Mouse (Mus musculus): ENCODE measurements at regions not wholly inside any gene's neighbourhood (a gene's known extent, or its start where the extent isn't known, plus 50 kb on each side); places are given as distances from the start of the nearest gene placed in this dataset.

DNA sequence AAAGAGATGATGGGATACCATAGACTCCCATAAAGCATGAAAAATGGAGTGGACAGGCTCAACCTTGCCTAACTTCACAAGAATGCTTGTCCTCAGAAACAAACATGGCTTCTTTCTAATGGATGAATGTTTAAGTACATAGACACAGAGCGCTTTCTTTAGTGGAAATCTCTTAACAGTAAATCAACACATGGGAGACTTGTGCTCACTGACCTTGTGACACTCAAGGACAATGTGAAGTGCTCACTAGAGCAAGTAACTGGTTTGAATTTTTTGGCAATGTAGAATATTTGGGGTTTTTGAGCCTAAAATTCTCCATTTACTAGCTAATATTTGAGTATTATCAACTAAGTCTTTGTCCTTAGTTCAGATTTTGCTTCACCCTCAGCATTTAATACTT, 88.0 kb downstream of the Tent5c start:
- H3K4me1 ChIP-seq (ENCODE audit: control insufficient read depth, insufficient read depth, low read length) = no peaks in the 10 kb centered on the region
- no peaks in the 10 kb centered on the region for H3K9me3 ChIP-seq (ENCODE audit: control insufficient read depth, low read length)
- WGBS = 96% methylated on average over 1 of the region's 1 CpGs
- no peak for ATAC-seq (ENCODE audit: low read depth)
- no peak overlapping the region for H3K4me2 ChIP-seq (ENCODE audit: low read depth, low read length)
- no peak overlapping the region for H3K27ac ChIP-seq (replicated peaks; ENCODE audit: low read depth, low read length)
- H3K36me3 ChIP-seq (ENCODE audit: control insufficient read depth, insufficient read depth, low read length) = no peaks in the 10 kb centered on the region
- no peak overlapping the region for H3K4me3 ChIP-seq (ENCODE audit: low read depth, low read length)
- no peaks in the 10 kb centered on the region for H3K27me3 ChIP-seq (replicated peaks; ENCODE audit: control insufficient read depth, insufficient read depth, low read length)
- no peak overlapping the region for H3K9ac ChIP-seq (ENCODE audit: low read depth, low read length)
- DNase-seq (ENCODE audit: low spot score) = no peak

- 85% methylated on average over 3 of the region's 3 CpGs for WGBS
- DNase-seq (ENCODE audit: low spot score) = no peak
- no peaks in the 10 kb centered on the region for H3K27me3 ChIP-seq (replicated peaks; ENCODE audit: control insufficient read depth, insufficient read depth, low read length)
Observed at GRCm38 (mm10) chr3:100397491-100397890, 91.6 kb downstream of the Tent5c start.

GRCm38 (mm10) chr3:100394911-100395604, 94.1 kb downstream of the Tent5c start:
- H3K9ac ChIP-seq (ENCODE audit: low read depth, low read length) = no peak overlapping the region
- H3K27ac ChIP-seq (replicated peaks; ENCODE audit: low read depth, low read length) = peak overlapping the region; percentile 75
- peaks cover 19% of the 10 kb centered on the region for H3K4me1 ChIP-seq (ENCODE audit: control insufficient read depth, insufficient read depth, low read length)
- H3K36me3 ChIP-seq (ENCODE audit: control insufficient read depth, insufficient read depth, low read length) = no peaks in the 10 kb centered on the region
- DNase-seq (ENCODE audit: low spot score) = peak; percentile 83
- 20% methylated on average over 9 of the region's 9 CpGs for WGBS
- no peak overlapping the region for H3K4me3 ChIP-seq (ENCODE audit: low read depth, low read length)
- ATAC-seq (ENCODE audit: low read depth) = peak; percentile 77
- H3K9me3 ChIP-seq (ENCODE audit: control insufficient read depth, low read length) = no peaks in the 10 kb centered on the region
- peak overlapping the region; percentile 23; the same call in 1 of the 2 replicates for H3K4me2 ChIP-seq (ENCODE audit: low read depth, low read length)
- no peaks in the 10 kb centered on the region for H3K27me3 ChIP-seq (replicated peaks; ENCODE audit: control insufficient read depth, insufficient read depth, low read length)

More at GRCm38 (mm10) chr3:100397491-100397890, 91.6 kb downstream of the Tent5c start:
- Histone ChIP-seq H3K27ac (replicated peaks; ENCODE audit: low read depth, low read length) (no peak overlapping the region), H3K36me3 (ENCODE audit: control insufficient read depth, insufficient read depth, low read length) (no peaks in the 10 kb centered on the region), H3K9ac (ENCODE audit: low read depth, low read length) (no peak overlapping the region), H3K9me3 (ENCODE audit: control insufficient read depth, low read length) (no peaks in the 10 kb centered on the region), H3K4me3 (ENCODE audit: low read depth, low read length) (no peak overlapping the region), H3K4me2 (ENCODE audit: low read depth, low read length) (no peak overlapping the region), H3K4me1 (ENCODE audit: control insufficient read depth, insufficient read depth, low read length) (peaks cover 19% of the 10 kb centered on the region)
- no peak for ATAC-seq (ENCODE audit: low read depth)

DNA sequence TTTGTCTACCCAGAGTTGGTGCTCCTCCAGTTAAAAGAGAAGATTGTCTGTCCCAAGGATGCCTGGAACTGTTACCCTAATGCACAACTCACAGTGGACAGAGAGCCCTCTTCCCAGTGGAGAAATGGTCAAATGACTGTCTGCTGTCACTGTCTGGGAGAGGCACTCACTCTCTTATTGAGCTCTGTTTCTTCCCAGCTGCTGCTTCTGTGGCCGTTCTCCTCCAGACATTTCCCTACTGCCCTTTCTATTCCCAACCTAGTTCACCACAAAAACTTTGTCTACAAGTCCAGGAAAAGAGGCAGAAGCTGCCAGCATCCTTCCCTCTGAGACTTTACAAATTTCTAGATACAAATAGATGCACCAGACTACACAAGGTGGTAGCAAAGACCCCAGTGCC, 95.2 kb downstream of the Tent5c start:
- DNase-seq (ENCODE audit: low spot score) (no peak), ATAC-seq (ENCODE audit: low read depth) (no peak)
- H3K9ac ChIP-seq (ENCODE audit: low read depth, low read length) = no peak overlapping the region
- 63% methylated on average over 1 of the region's 1 CpGs for WGBS
- H3K27ac ChIP-seq (replicated peaks; ENCODE audit: low read depth, low read length) = no peak overlapping the region
- H3K27me3 ChIP-seq (replicated peaks; ENCODE audit: control insufficient read depth, insufficient read depth, low read length) = no peaks in the 10 kb centered on the region
- H3K9me3 ChIP-seq (ENCODE audit: control insufficient read depth, low read length) = no peaks in the 10 kb centered on the region
- H3K4me3 ChIP-seq (ENCODE audit: low read depth, low read length) = no peak overlapping the region
- H3K4me1 ChIP-seq (ENCODE audit: control insufficient read depth, insufficient read depth, low read length) = peaks cover 19% of the 10 kb centered on the region
- no peak overlapping the region for H3K4me2 ChIP-seq (ENCODE audit: low read depth, low read length)
- no peaks in the 10 kb centered on the region for H3K36me3 ChIP-seq (ENCODE audit: control insufficient read depth, insufficient read depth, low read length)

DNA sequence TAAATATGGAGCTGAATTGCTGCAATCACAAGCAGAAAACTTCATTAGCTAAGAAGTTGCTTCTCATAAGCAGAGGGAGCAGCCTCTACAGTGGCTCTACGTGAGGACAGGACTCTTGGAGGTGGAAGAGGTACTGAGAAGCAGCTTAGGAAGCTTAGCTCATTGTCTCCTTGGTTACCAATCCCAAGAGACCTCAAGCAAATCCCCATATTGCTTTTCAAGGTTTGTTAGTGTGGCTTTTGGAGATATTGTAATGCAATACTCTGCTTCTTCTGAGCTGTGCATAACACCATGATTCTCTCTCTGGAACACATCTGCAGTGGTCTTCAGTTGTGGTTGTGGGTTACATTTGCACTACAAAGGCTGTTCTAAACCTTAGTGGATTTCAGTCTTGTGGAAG, 106.9 kb downstream of the Tent5c start:
- no peak overlapping the region for H3K9ac ChIP-seq (ENCODE audit: low read depth, low read length)
- H3K4me2 ChIP-seq (ENCODE audit: low read depth, low read length) = no peak overlapping the region
- H3K4me3 ChIP-seq (ENCODE audit: low read depth, low read length) = no peak overlapping the region
- H3K4me1 ChIP-seq (ENCODE audit: control insufficient read depth, insufficient read depth, low read length) = no peaks in the 10 kb centered on the region
- no peaks in the 10 kb centered on the region for H3K9me3 ChIP-seq (ENCODE audit: control insufficient read depth, low read length)
- ATAC-seq (ENCODE audit: low read depth) (peak; percentile 30; the same call in 1 of the 2 replicates), DNase-seq (ENCODE audit: low spot score) (peak; percentile 9)
- WGBS = 47% methylated on average over 1 of the region's 1 CpGs
- H3K36me3 ChIP-seq (ENCODE audit: control insufficient read depth, insufficient read depth, low read length) = no peaks in the 10 kb centered on the region
- H3K27me3 ChIP-seq (replicated peaks; ENCODE audit: control insufficient read depth, insufficient read depth, low read length) = no peaks in the 10 kb centered on the region
- no peak overlapping the region for H3K27ac ChIP-seq (replicated peaks; ENCODE audit: low read depth, low read length)

- 76% methylated on average over 2 of the region's 2 CpGs for WGBS
- H3K27me3 ChIP-seq (replicated peaks; ENCODE audit: control insufficient read depth, insufficient read depth, low read length) = no peaks in the 10 kb centered on the region
- no peak overlapping the region for H3K9ac ChIP-seq (ENCODE audit: low read depth, low read length)
- no peaks in the 10 kb centered on the region for H3K9me3 ChIP-seq (ENCODE audit: control insufficient read depth, low read length)
- ATAC-seq (ENCODE audit: low read depth) (no peak), DNase-seq (ENCODE audit: low spot score) (no peak)
- no peaks in the 10 kb centered on the region for H3K36me3 ChIP-seq (ENCODE audit: control insufficient read depth, insufficient read depth, low read length)
- H3K27ac ChIP-seq (replicated peaks; ENCODE audit: low read depth, low read length) = no peak overlapping the region
- H3K4me3 ChIP-seq (ENCODE audit: low read depth, low read length) = no peak overlapping the region
- H3K4me1 ChIP-seq (ENCODE audit: control insufficient read depth, insufficient read depth, low read length) = no peaks in the 10 kb centered on the region
- no peak overlapping the region for H3K4me2 ChIP-seq (ENCODE audit: low read depth, low read length)
Observed at GRCm38 (mm10) chr3:100381363-100381762, 107.8 kb downstream of the Tent5c start.

DNA sequence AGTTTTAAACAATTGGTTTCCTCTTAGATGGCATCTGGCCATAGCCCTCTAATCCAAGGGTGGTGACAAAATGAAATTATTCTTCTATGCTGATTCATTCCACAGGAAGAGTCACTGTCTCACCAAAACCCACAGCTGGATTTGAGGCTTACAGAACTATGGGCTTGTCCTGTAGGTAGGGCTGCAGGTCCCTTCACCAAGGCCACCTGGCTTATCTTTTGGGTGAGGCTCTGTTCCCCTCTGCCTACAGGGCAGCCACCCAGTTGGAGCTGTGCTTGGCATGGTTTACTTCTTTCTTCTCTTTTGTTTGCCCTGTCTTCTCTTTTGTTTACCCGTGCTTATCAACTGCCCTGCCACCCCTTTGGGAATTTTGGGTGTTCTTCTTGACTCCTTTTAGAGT, 113.0 kb downstream of the Tent5c start:
- no peak overlapping the region for H3K27ac ChIP-seq (replicated peaks; ENCODE audit: low read depth, low read length)
- H3K4me2 ChIP-seq (ENCODE audit: low read depth, low read length) = no peak overlapping the region
- no peak for DNase-seq (ENCODE audit: low spot score)

GRCm38 (mm10) chr3:100366884-100367840, 122.0 kb downstream of the Tent5c start:
- Histone ChIP-seq H3K36me3 (ENCODE audit: control insufficient read depth, insufficient read depth, low read length) (no peaks in the 10 kb centered on the region), H3K4me1 (ENCODE audit: control insufficient read depth, insufficient read depth, low read length) (no peaks in the 10 kb centered on the region), H3K27me3 (replicated peaks; ENCODE audit: control insufficient read depth, insufficient read depth, low read length) (no peaks in the 10 kb centered on the region), H3K9ac (ENCODE audit: low read depth, low read length) (no peak overlapping the region), H3K9me3 (ENCODE audit: control insufficient read depth, low read length) (no peaks in the 10 kb centered on the region), H3K27ac (replicated peaks; ENCODE audit: low read depth, low read length) (no peak overlapping the region), H3K4me2 (ENCODE audit: low read depth, low read length) (no peak overlapping the region), H3K4me3 (ENCODE audit: low read depth, low read length) (no peak overlapping the region)
- WGBS = 74% methylated on average over 7 of the region's 7 CpGs
- DNase-seq (ENCODE audit: low spot score) = no peak
- no peak for ATAC-seq (ENCODE audit: low read depth)

More for the DNA sequence above, 113.0 kb downstream of the Tent5c start:
- H3K9me3 ChIP-seq (ENCODE audit: control insufficient read depth, low read length) = no peaks in the 10 kb centered on the region
- H3K36me3 ChIP-seq (ENCODE audit: control insufficient read depth, insufficient read depth, low read length) = no peaks in the 10 kb centered on the region
- no peak overlapping the region for H3K4me3 ChIP-seq (ENCODE audit: low read depth, low read length)
- no peak for ATAC-seq (ENCODE audit: low read depth)
- H3K9ac ChIP-seq (ENCODE audit: low read depth, low read length) = no peak overlapping the region
- H3K4me1 ChIP-seq (ENCODE audit: control insufficient read depth, insufficient read depth, low read length) = no peaks in the 10 kb centered on the region
- no peaks in the 10 kb centered on the region for H3K27me3 ChIP-seq (replicated peaks; ENCODE audit: control insufficient read depth, insufficient read depth, low read length)
- 72% methylated on average over 1 of the region's 1 CpGs for WGBS

Data from embryonic facial prominence, embryonic 14.5 days (tissue).